Mouse (Mus musculus): Measurements from ENCODE around the gene Dyx1c1. TPM values are rescaled to one million over a fixed set of nuclear protein-coding genes. Genes with fewer than 3 reads are reported as not detected.
A peak's percentile ranks its signal among the peaks of the same experiment; 100 is the strongest.

Gene Dyx1c1
- polyA plus RNA-seq, 1 experiment from 2014 or later, result 2.7 TPM

GRCm38 (mm10) chr9:72944286-72944685, 14.3 kb upstream of the Dyx1c1 start:
- H3K4me1 ChIP-seq (replicated peaks), result no peaks in the 10 kb centered on the region
- no peak for ATAC-seq (ENCODE audit: low FRiP score, low read depth)
- no peak overlapping the region for H3K4me2 ChIP-seq
- 92% methylated on average over 13 of the region's 13 CpGs for WGBS
- H3K27ac ChIP-seq (replicated peaks), result no peak overlapping the region
- H3K27me3 ChIP-seq, result no peaks in the 10 kb centered on the region
- peaks cover 27% of the 10 kb centered on the region for H3K36me3 ChIP-seq
- no peak overlapping the region for H3K4me3 ChIP-seq
- H3K9me3 ChIP-seq, result 0 out of 2 replicates have a peak, but pooled peaks cover 6% of the 10 kb centered on the region
- no peak overlapping the region for H3K9ac ChIP-seq

- Histone ChIP-seq H3K9me3 (0 out of 2 replicates have a peak, but pooled peaks cover 6% of the 10 kb centered on the region), H3K27me3 (no peaks in the 10 kb centered on the region), H3K4me3 (no peak overlapping the region), H3K4me2 (no peak overlapping the region), H3K36me3 (peaks cover 27% of the 10 kb centered on the region), H3K27ac (replicated peaks) (no peak overlapping the region), H3K9ac (no peak overlapping the region), H3K4me1 (replicated peaks) (no peaks in the 10 kb centered on the region)
- no peak for ATAC-seq (ENCODE audit: low FRiP score, low read depth)
- 98% methylated on average over 1 of the region's 1 CpGs for WGBS
Measured at GRCm38 (mm10) chr9:72947010-72947409, 11.6 kb upstream of the Dyx1c1 start.

GRCm38 (mm10) chr9:72949572-72949971, 9.0 kb upstream of the Dyx1c1 start:
- no peak for ATAC-seq (ENCODE audit: low FRiP score, low read depth)

GRCm38 (mm10) chr9:72954746-72955145, 3.8 kb upstream of the Dyx1c1 start:
- Histone ChIP-seq H3K4me2 (no peak overlapping the region), H3K27ac (replicated peaks) (no peak overlapping the region), H3K4me1 (replicated peaks) (peaks cover 13% of the 10 kb centered on the region), H3K9me3 (no peaks in the 10 kb centered on the region), H3K4me3 (no peak overlapping the region), H3K27me3 (no peaks in the 10 kb centered on the region), H3K36me3 (no peaks in the 10 kb centered on the region), H3K9ac (no peak overlapping the region)
- WGBS, result 58% methylated on average over 2 of the region's 2 CpGs
- ATAC-seq (ENCODE audit: low FRiP score, low read depth), result no peak

More at GRCm38 (mm10) chr9:72949572-72949971, 9.0 kb upstream of the Dyx1c1 start:
- Histone ChIP-seq H3K36me3 (peaks cover 26% of the 10 kb centered on the region), H3K27me3 (no peaks in the 10 kb centered on the region), H3K4me3 (no peak overlapping the region), H3K9me3 (0 out of 2 replicates have a peak, but pooled peaks cover 6% of the 10 kb centered on the region), H3K9ac (no peak overlapping the region), H3K4me1 (replicated peaks) (no peaks in the 10 kb centered on the region), H3K27ac (replicated peaks) (no peak overlapping the region), H3K4me2 (no peak overlapping the region)
- 81% methylated on average over 7 of the region's 7 CpGs for WGBS

GRCm38 (mm10) chr9:72955546-72955945, 3.0 kb upstream of the Dyx1c1 start:
- no peak overlapping the region for H3K4me3 ChIP-seq
- no peaks in the 10 kb centered on the region for H3K9me3 ChIP-seq
- ATAC-seq (ENCODE audit: low FRiP score, low read depth), result no peak
- WGBS, result 24% methylated on average over 1 of the region's 1 CpGs
- H3K4me2 ChIP-seq, result no peak overlapping the region
- H3K27ac ChIP-seq (replicated peaks), result no peak overlapping the region
- H3K36me3 ChIP-seq, result no peaks in the 10 kb centered on the region
- H3K27me3 ChIP-seq, result no peaks in the 10 kb centered on the region
- H3K4me1 ChIP-seq (replicated peaks), result peaks cover 13% of the 10 kb centered on the region
- no peak overlapping the region for H3K9ac ChIP-seq

- H3K27ac ChIP-seq (replicated peaks), result no peak overlapping the region
- WGBS, result 78% methylated on average over 8 of the region's 8 CpGs
- H3K27me3 ChIP-seq, result no peaks in the 10 kb centered on the region
- H3K4me3 ChIP-seq, result no peak overlapping the region
- H3K9me3 ChIP-seq, result no peaks in the 10 kb centered on the region
- no peak overlapping the region for H3K4me2 ChIP-seq
- no peak for ATAC-seq (ENCODE audit: low FRiP score, low read depth)
- peaks cover 13% of the 10 kb centered on the region for H3K4me1 ChIP-seq (replicated peaks)
- H3K9ac ChIP-seq, result no peak overlapping the region
- H3K36me3 ChIP-seq, result no peaks in the 10 kb centered on the region
Measured at GRCm38 (mm10) chr9:72961346-72961745, 2.8 kb downstream of the Dyx1c1 start.

GRCm38 (mm10) chr9:72961959-72962358, 3.4 kb downstream of the Dyx1c1 start:
- Histone ChIP-seq H3K36me3 (no peaks in the 10 kb centered on the region), H3K9me3 (no peaks in the 10 kb centered on the region), H3K4me1 (replicated peaks) (peaks cover 13% of the 10 kb centered on the region), H3K4me2 (no peak overlapping the region), H3K4me3 (no peak overlapping the region), H3K27me3 (no peaks in the 10 kb centered on the region), H3K27ac (replicated peaks) (no peak overlapping the region), H3K9ac (no peak overlapping the region)
- ATAC-seq (ENCODE audit: low FRiP score, low read depth), result no peak
- 83% methylated on average over 15 of the region's 15 CpGs for WGBS

GRCm38 (mm10) chr9:72968349-72969061, 9.9 kb downstream of the Dyx1c1 start:
- H3K27ac ChIP-seq (replicated peaks), result no peak overlapping the region
- no peak overlapping the region for H3K4me2 ChIP-seq
- H3K27me3 ChIP-seq, result no peaks in the 10 kb centered on the region
- no peak overlapping the region for H3K9ac ChIP-seq
- 32% methylated on average over 11 of the region's 11 CpGs for WGBS
- H3K4me1 ChIP-seq (replicated peaks), result peaks cover 4% of the 10 kb centered on the region; the same call in 1 of the 2 replicates
- peak; percentile 78; the same call in 1 of the 2 replicates for ATAC-seq (ENCODE audit: low FRiP score, low read depth)
- no peaks in the 10 kb centered on the region for H3K9me3 ChIP-seq
- H3K4me3 ChIP-seq, result no peak overlapping the region
- H3K36me3 ChIP-seq, result no peaks in the 10 kb centered on the region

- no peak overlapping the region for H3K27ac ChIP-seq (replicated peaks)
- 71% methylated on average over 7 of the region's 7 CpGs for WGBS
- H3K4me1 ChIP-seq (replicated peaks), result peaks cover 4% of the 10 kb centered on the region; the same call in 1 of the 2 replicates
- H3K36me3 ChIP-seq, result no peaks in the 10 kb centered on the region
- H3K9me3 ChIP-seq, result no peaks in the 10 kb centered on the region
- H3K9ac ChIP-seq, result no peak overlapping the region
- H3K27me3 ChIP-seq, result no peaks in the 10 kb centered on the region
- H3K4me3 ChIP-seq, result no peak overlapping the region
- no peak for ATAC-seq (ENCODE audit: low FRiP score, low read depth)
- no peak overlapping the region for H3K4me2 ChIP-seq
Measured at GRCm38 (mm10) chr9:72969874-72970273, 11.3 kb downstream of the Dyx1c1 start.

- Histone ChIP-seq H3K36me3 (no peaks in the 10 kb centered on the region), H3K9ac (no peak overlapping the region)
- 93% methylated on average over 5 of the region's 5 CpGs for WGBS
Measured at GRCm38 (mm10) chr9:72972435-72972834, 13.8 kb downstream of the Dyx1c1 start.

GRCm38 (mm10) chr9:72972984-72973383, 14.4 kb downstream of the Dyx1c1 start:
- Histone ChIP-seq H3K9me3 (no peaks in the 10 kb centered on the region), H3K9ac (no peak overlapping the region), H3K27ac (replicated peaks) (no peak overlapping the region), H3K27me3 (no peaks in the 10 kb centered on the region), H3K4me3 (no peak overlapping the region), H3K4me2 (no peak overlapping the region), H3K4me1 (replicated peaks) (peaks cover 4% of the 10 kb centered on the region; the same call in 1 of the 2 replicates), H3K36me3 (no peaks in the 10 kb centered on the region)
- no peak for ATAC-seq (ENCODE audit: low FRiP score, low read depth)

More at GRCm38 (mm10) chr9:72972435-72972834, 13.8 kb downstream of the Dyx1c1 start:
- Histone ChIP-seq H3K4me1 (replicated peaks) (peaks cover 4% of the 10 kb centered on the region; the same call in 1 of the 2 replicates), H3K27ac (replicated peaks) (no peak overlapping the region), H3K4me3 (no peak overlapping the region), H3K27me3 (no peaks in the 10 kb centered on the region), H3K9me3 (no peaks in the 10 kb centered on the region), H3K4me2 (no peak overlapping the region)
- ATAC-seq (ENCODE audit: low FRiP score, low read depth), result no peak

GRCm38 (mm10) chr9:72974734-72975133, 16.1 kb downstream of the Dyx1c1 start:
- Histone ChIP-seq H3K4me1 (replicated peaks) (no peaks in the 10 kb centered on the region), H3K4me3 (no peak overlapping the region), H3K4me2 (no peak overlapping the region), H3K27ac (replicated peaks) (no peak overlapping the region), H3K9ac (no peak overlapping the region), H3K9me3 (no peaks in the 10 kb centered on the region), H3K36me3 (no peaks in the 10 kb centered on the region), H3K27me3 (no peaks in the 10 kb centered on the region)
- no peak for ATAC-seq (ENCODE audit: low FRiP score, low read depth)
- WGBS, result 88% methylated on average over 5 of the region's 5 CpGs

Data from hindbrain, embryonic 15.5 days (tissue).